Mouse (Mus musculus) skeletal muscle tissue, postnatal 0 days (tissue): ENCODE measurements around the gene Cuzd1. TPM values are rescaled to one million over a fixed set of nuclear protein-coding genes. Genes with fewer than 3 reads are reported as not detected.

Experiments
- polyA plus RNA-seq: library from polyadenylated mRNA; unstranded; fragments of >200 nt; fragmentation: Nextera tagmentation; extraction: Ambion mirVana; gene quantifications from 2 replicates; pipeline ENCODE4 v1.2.1, GENCODE M21; 2015

Gene Cuzd1
- 0.38 and 0.49 TPM in 2 replicates for polyA plus RNA-seq

DNA sequence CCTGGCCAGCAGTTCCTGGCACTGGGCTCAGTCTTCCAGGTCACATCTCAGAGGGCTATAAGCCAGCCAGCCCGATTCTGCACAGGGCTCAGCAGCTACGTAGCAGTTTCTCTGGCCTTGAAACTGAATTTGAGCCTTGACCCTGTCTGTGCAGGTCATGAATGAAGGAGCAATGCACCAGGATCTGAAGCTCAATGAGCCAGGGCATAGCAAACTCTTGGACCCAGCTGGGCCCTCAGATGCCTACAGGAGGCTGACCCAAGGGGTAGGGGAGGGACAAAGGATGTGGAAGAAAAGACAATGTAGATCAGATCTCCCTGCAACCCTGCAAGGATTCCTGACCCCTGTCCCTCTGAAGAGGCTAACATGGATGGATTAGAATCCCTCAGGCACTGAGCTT is at the start of gene Cuzd1:
Gene Cuzd1 (minus strand): TSS at position 101 of the 400 bp plus-strand sequence.

DNA sequence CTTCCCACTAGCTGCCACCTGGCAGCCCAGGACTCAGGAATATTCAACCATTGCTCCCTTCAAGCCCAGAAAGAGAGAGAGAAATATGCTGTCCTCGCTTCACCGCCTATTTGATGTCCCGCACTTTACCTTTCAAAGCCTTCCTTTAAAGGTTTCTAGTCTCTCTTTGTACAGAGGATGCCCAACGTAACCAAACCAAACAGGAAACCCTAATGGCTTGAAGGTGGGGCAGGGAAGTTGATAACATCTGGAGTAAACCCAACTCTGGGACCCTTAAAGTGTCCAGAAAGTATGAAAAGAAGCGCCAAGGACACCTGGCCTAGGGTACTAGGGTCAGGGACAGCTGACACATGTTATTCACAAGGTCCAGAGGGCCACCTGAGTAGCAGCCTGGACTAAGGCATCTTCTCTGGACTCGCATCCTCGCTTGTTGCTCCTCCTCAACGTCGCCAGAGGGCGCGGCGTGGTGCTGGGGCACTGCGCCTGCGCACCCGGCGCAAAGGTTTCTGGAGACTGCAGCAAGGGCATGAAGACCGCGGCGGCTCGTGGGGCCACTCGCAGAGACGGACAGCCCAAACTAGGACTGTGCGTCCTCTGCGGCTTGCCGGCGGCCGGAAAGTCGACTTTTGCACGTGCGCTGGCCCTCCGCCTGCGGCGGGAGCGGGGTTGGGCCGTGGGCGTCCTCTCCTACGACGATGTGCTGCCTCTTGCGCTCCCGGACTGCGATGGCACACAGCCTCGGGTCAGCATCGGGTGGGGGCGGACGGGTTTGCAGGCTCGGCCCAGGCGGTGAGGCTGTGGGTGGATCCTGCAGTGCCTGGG is 48.8 kb upstream of the Cuzd1 start, which contains the start of gene Pstk:
Gene Pstk (plus strand): TSS at position 494 of the 822 bp plus-strand sequence.

GRCm38 (mm10) chr7:131362615-131363300 is 40.7 kb upstream of the Cuzd1 start, which contains the start of gene 2310057M21Rik:
2310057M21Rik (minus strand) TSS chr7:131362759.

GRCm38 (mm10) chr7:131333564-131333963 is 11.5 kb upstream of the Cuzd1 start, which contains the start of gene Fam24a:
Fam24a (plus strand) TSS chr7:131333864.

GRCm38 (mm10) chr7:131329416-131329815 is 7.3 kb upstream of the Cuzd1 start, which contains the start of gene Fam24b:
Fam24b (minus strand) TSS chr7:131329516.

Other genes starting within 250 kb of the Cuzd1 start
- not detected in 2 replicates for gene 4933402N03Rik, start 176.0 kb downstream of the Cuzd1 start, polyA plus RNA-seq
- not detected in 2 replicates for gene 5430419D17Rik, start 147.9 kb downstream of the Cuzd1 start, polyA plus RNA-seq
- not detected in 2 replicates for gene Fam24b, start 7.2 kb upstream of the Cuzd1 start, polyA plus RNA-seq
- gene Fam24a, start 11.6 kb upstream of the Cuzd1 start, polyA plus RNA-seq, result not detected in 2 replicates
- 15.9 and 17.4 TPM in 2 replicates for gene 2310057M21Rik, start 40.5 kb upstream of the Cuzd1 start, polyA plus RNA-seq
- gene Pstk, start 48.8 kb upstream of the Cuzd1 start, polyA plus RNA-seq, result 71.6 and 75.7 TPM in 2 replicates
- gene Ikzf5, start 88.2 kb upstream of the Cuzd1 start, polyA plus RNA-seq, result 5.7 and 6.1 TPM in 2 replicates
- gene Acadsb, start 88.3 kb upstream of the Cuzd1 start, polyA plus RNA-seq, result 76.7 and 83.0 TPM in 2 replicates
- gene Hmx3, start 220.6 kb upstream of the Cuzd1 start, polyA plus RNA-seq, result not detected in 2 replicates
- not detected in 2 replicates for gene Hmx2, start 226.5 kb upstream of the Cuzd1 start, polyA plus RNA-seq
- 60.4 and 62.9 TPM in 2 replicates for gene Bub3, start 237.9 kb upstream of the Cuzd1 start, polyA plus RNA-seq